In the genomic region with DNA sequence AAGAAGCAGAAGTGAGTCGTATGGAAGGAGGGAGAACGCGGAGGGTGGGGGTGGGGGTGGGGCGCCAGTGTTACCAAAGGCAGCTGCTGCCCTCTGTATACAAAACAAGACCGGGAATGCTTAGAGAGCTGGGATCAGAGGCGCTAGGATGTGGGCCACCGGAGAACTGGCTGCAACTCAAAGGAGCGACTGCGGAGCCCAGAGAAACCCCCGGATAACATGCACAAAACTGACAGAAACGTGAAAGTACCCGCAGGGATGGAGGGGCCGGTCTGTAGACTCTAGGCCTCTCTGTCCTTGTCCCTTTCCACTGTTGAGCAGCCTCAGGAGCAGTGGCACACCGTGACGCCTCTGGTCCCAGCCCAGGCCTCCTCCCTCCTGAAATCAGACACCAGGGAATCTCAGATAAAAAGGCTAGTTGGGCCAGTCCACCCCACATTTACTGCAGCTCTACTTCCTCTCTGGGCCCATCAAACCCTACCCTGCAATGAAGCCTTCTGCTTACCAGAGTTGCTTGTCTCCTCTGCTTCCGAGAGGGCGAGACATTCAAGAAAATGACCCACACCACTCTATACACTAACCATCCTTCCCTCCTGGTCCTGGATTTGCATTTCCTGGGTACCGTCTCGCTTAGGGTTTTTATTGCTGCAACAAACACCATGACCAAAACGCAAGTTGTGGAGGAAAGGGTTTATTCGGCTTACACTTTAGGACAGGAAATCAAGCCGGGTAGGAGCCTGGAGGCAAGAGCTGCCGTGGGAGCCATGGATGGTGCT, we compare ENCODE assay signal across 1 mouse cellular context.
TF ChIP-seq lines count a peak whose summit lies in the region.

No protein-coding gene starts in this region.

TF ChIP-seq in CH12.LX, 34 proteins besides CTCF, POLR2A, EP300 and RAD21 (continued from another document):
- TF ChIP-seq ZMIZ1 (IDR thresholded peaks at IDR 0.05; ENCODE audit: low read depth, low read length), result peak; percentile 75; the same call in 1 of the 2 replicates
- no peak for TF ChIP-seq SMC3 (IDR thresholded peaks at IDR 0.05; ENCODE audit: low read depth, low read length)
- no peak for TF ChIP-seq RCOR1 (conservative IDR thresholded peaks at IDR 0.05; ENCODE audit: low read depth, low read length)
- TF ChIP-seq ELF1 (IDR thresholded peaks at IDR 0.05; ENCODE audit: low read depth, low read length), result no peak
- peak; percentile 24; the same call in 1 of the 2 replicates for TF ChIP-seq HCFC1 (IDR thresholded peaks at IDR 0.05; ENCODE audit: low read depth, low read length)
- TF ChIP-seq TCF12 (IDR thresholded peaks at IDR 0.05; ENCODE audit: low read depth, low read length), result 0 out of 2 replicates have a peak, but pooled peaks have one; percentile 10
- TF ChIP-seq USF2 (conservative IDR thresholded peaks at IDR 0.05; ENCODE audit: low read depth, low read length), result no peak
- TF ChIP-seq ZNF384 (IDR thresholded peaks at IDR 0.05; ENCODE audit: low read depth, low read length), result no peak
- TF ChIP-seq TBP (conservative IDR thresholded peaks at IDR 0.05; ENCODE audit: low read depth, low read length), result peak; percentile 61
- no peak for TF ChIP-seq ZC3H11A (IDR thresholded peaks at IDR 0.05; ENCODE audit: low read depth, low read length)
- TF ChIP-seq NELFE (IDR thresholded peaks at IDR 0.05; ENCODE audit: low read depth, low read length), result peak; percentile 11; the same call in 1 of the 2 replicates
- TF ChIP-seq KAT2A (IDR thresholded peaks at IDR 0.05; ENCODE audit: insufficient replicate concordance, low read length), result no peak
- TF ChIP-seq MYC (IDR thresholded peaks at IDR 0.05; ENCODE audit: low read depth, low read length), result no peak
- TF ChIP-seq GABPA (IDR thresholded peaks at IDR 0.05; ENCODE audit: insufficient replicate concordance, low read depth, low read length), result no peak
- TF ChIP-seq MAZ (IDR thresholded peaks at IDR 0.05; ENCODE audit: low read depth, low read length), result peak; percentile 38; the same call in 1 of the 2 replicates
- no peak for TF ChIP-seq IRF4 (IDR thresholded peaks at IDR 0.05; ENCODE audit: low read depth, low read length)
- TF ChIP-seq SIN3A (IDR thresholded peaks at IDR 0.05; ENCODE audit: low read length), result peak; percentile 60
- TF ChIP-seq BHLHE40 (IDR thresholded peaks at IDR 0.05; ENCODE audit: low read depth, low read length), result no peak
- TF ChIP-seq MAFK (IDR thresholded peaks at IDR 0.05; ENCODE audit: insufficient replicate concordance, low read length), result no peak
- TF ChIP-seq E2F4 (IDR thresholded peaks at IDR 0.05; ENCODE audit: insufficient replicate concordance, low read depth, low read length), result no peak
- TF ChIP-seq CHD2 (IDR thresholded peaks at IDR 0.05; ENCODE audit: low read length), result peak; percentile 56; the same call in 1 of the 2 replicates
- no peak for TF ChIP-seq USF1 (IDR thresholded peaks at IDR 0.05; ENCODE audit: low read depth, low read length)
- TF ChIP-seq NRF1 (IDR thresholded peaks at IDR 0.05; ENCODE audit: low read depth, low read length), result 0 out of 2 replicates have a peak, but pooled peaks have one; percentile 10
- no peak for TF ChIP-seq JUND (conservative IDR thresholded peaks at IDR 0.05; ENCODE audit: low read depth, low read length)
- TF ChIP-seq MAX (IDR thresholded peaks at IDR 0.05; ENCODE audit: low read length), result no peak
- no peak for TF ChIP-seq MEF2A (IDR thresholded peaks at IDR 0.05; ENCODE audit: borderline replicate concordance, low read depth, low read length)
- TF ChIP-seq PAX5 (IDR thresholded peaks at IDR 0.05; ENCODE audit: low read length), result no peak
- no peak for TF ChIP-seq JUN (IDR thresholded peaks at IDR 0.05; ENCODE audit: insufficient read depth, low read depth, low read length)
